Mouse (Mus musculus) brain, embryonic 18.5 days (tissue): ENCODE measurements around the gene Fpgs.
A peak's percentile ranks its signal among the peaks of the same experiment; 100 is the strongest.

Source experiments
- DNase-seq: peaks from one replicate; pipeline ENCODE4 v3.0.0-alpha.2; 2012; ENCODE audit warnings: low read depth, low spot score

Gene Fpgs

GRCm38 (mm10) chr2:32724832-32725790, 21.2 kb upstream of the Fpgs start:
- DNase-seq = no peak

- no peak for DNase-seq
Observed at GRCm38 (mm10) chr2:32724149-32724548, 20.2 kb upstream of the Fpgs start.

- DNase-seq = no peak
Observed at GRCm38 (mm10) chr2:32722581-32722980, 18.6 kb upstream of the Fpgs start.

GRCm38 (mm10) chr2:32722046-32722445, 18.1 kb upstream of the Fpgs start:
- no peak for DNase-seq

- no peak for DNase-seq
Observed at GRCm38 (mm10) chr2:32720681-32721229, 16.8 kb upstream of the Fpgs start, which contains the start of gene Sh2d3c. Gene Sh2d3c (plus strand): TSS chr2:32721055.

- DNase-seq = no peak
Observed at GRCm38 (mm10) chr2:32720053-32720452, 16.1 kb upstream of the Fpgs start.

GRCm38 (mm10) chr2:32718761-32719160, 14.8 kb upstream of the Fpgs start:
- no peak for DNase-seq

GRCm38 (mm10) chr2:32714987-32715425, 11.1 kb upstream of the Fpgs start:
- no peak for DNase-seq

- no peak for DNase-seq
Observed at GRCm38 (mm10) chr2:32714117-32714986, 10.4 kb upstream of the Fpgs start.

- DNase-seq = peak; percentile 84
Observed at GRCm38 (mm10) chr2:32712934-32713817, 9.2 kb upstream of the Fpgs start, which contains the start of gene Cdk9. Gene Cdk9 (minus strand): TSS chr2:32713076.

GRCm38 (mm10) chr2:32712586-32712933, 8.6 kb upstream of the Fpgs start:
- DNase-seq = peak; percentile 80

GRCm38 (mm10) chr2:32712108-32712551, 8.2 kb upstream of the Fpgs start:
- no peak for DNase-seq

GRCm38 (mm10) chr2:32711301-32712056, 7.5 kb upstream of the Fpgs start:
- DNase-seq = no peak

GRCm38 (mm10) chr2:32710425-32710824, 6.5 kb upstream of the Fpgs start:
- DNase-seq = no peak

- no peak for DNase-seq
Observed at GRCm38 (mm10) chr2:32709521-32710137, 5.7 kb upstream of the Fpgs start.

GRCm38 (mm10) chr2:32708643-32709042, 4.7 kb upstream of the Fpgs start:
- DNase-seq = no peak

GRCm38 (mm10) chr2:32706971-32707370, 3.0 kb upstream of the Fpgs start:
- no peak for DNase-seq

- no peak for DNase-seq
Observed at GRCm38 (mm10) chr2:32705018-32705417, 1.1 kb upstream of the Fpgs start.

GRCm38 (mm10) chr2:32703046-32703445, 899 bp downstream of the Fpgs start:
- DNase-seq = no peak
